Mouse (Mus musculus) midbrain, postnatal 0 days (tissue): ENCODE data around the gene Ulk3. TPM values are rescaled to one million over a fixed set of nuclear protein-coding genes. Genes with fewer than 3 reads are reported as not detected.

Experiments used
- ATAC-seq: fragments of 200-750 bp; cut with Nextera tagmentation; 2 replicates; pipeline ENCODE4 v1.8.0; 2017; ENCODE audit warnings: moderate number of reproducible peaks, mild to moderate bottlenecking, moderate TSS enrichment, moderate library complexity; ENCODE audit not compliant: low FRiP score
- DNase-seq: peaks from one replicate; pipeline ENCODE4 v3.0.0-alpha.2; 2015; ENCODE audit warnings: low spot score
- H3K27ac ChIP-seq: fragments of 300-500 bp; sonication (generic); 2 replicates; pipeline ENCODE4 v1.5.1; 2014; ENCODE audit warnings: low read depth, mild to moderate bottlenecking, low read length, mixed read lengths
- H3K27me3 ChIP-seq: fragments of 300-500 bp; sonication (generic); 2 replicates; pipeline ENCODE4 v1.6.1; 2014; ENCODE audit warnings: low read length, control low read depth, mixed read lengths; ENCODE audit not compliant: insufficient read depth
- H3K36me3 ChIP-seq: fragments of 300-500 bp; sonication (generic); 2 replicates; pipeline ENCODE4 v1.6.1; 2014; ENCODE audit warnings: low read length, control low read depth, mixed read lengths; ENCODE audit not compliant: insufficient read depth
- H3K4me1 ChIP-seq: fragments of 300-500 bp; sonication (generic); 2 replicates; pipeline ENCODE4 v1.6.1; 2014; ENCODE audit warnings: mild to moderate bottlenecking, control low read depth, antibody characterized with exemption, low read length, mixed read lengths; ENCODE audit not compliant: insufficient read depth
- H3K4me2 ChIP-seq: fragments of 300-500 bp; sonication (generic); 2 replicates; pipeline ENCODE4 v1.6.1; 2014; ENCODE audit warnings: low read depth, mild to moderate bottlenecking, low read length, mixed read lengths; ENCODE audit not compliant: poor library complexity, severe bottlenecking
- H3K4me3 ChIP-seq: fragments of 300-500 bp; sonication (generic); 2 replicates; pipeline ENCODE4 v1.5.1; 2014; ENCODE audit warnings: low read depth, mild to moderate bottlenecking, low read length, moderate library complexity
- H3K9ac ChIP-seq: fragments of 300-500 bp; sonication (generic); replicated peaks from 2 replicates; pipeline ENCODE4 v1.6.1; 2014; ENCODE audit warnings: mild to moderate bottlenecking, low read length, moderate library complexity, mixed read lengths; ENCODE audit not compliant: poor library complexity, severe bottlenecking
- H3K9me3 ChIP-seq: fragments of 300-500 bp; sonication (generic); 2 replicates; pipeline ENCODE4 v1.6.1; 2016; ENCODE audit warnings: low read length, control low read depth
- CTCF ChIP-seq: IDR thresholded peaks from 2 replicates; pipeline ENCODE4 v1.5.1; 2016; ENCODE audit warnings: antibody characterized with exemption, mild to moderate bottlenecking
- WGBS: fragments of 180-500 bp; shearing (Covaris S2); extraction: QIAGEN DNeasy Blood & Tissue Kit; methylation state at CpG from one replicate; pipeline ENCODE4 v1.1.7; 2014; 5-methylcytosine and 5-hydroxymethylcytosine counted together
- polyA plus RNA-seq: library from polyadenylated mRNA; unstranded; fragments of >200 nt; fragmentation: Nextera tagmentation; extraction: Ambion mirVana; gene quantifications from 2 replicates; pipeline ENCODE4 v1.2.1, GENCODE M21; 2015
- total RNA-seq: library from RNA; depleted of rRNA; stranded (reverse); fragments of >200 nt; gene quantifications from 2 replicates; pipeline ENCODE4 v1.2.3, GENCODE M21; 2014

The Ulk3 gene
- total and polyA plus RNA-seq, 2 experiments from 2014 or later, result 18.9 to 19.9 TPM

GRCm38 (mm10) chr9:57625674-57626500, 36.6 kb downstream of the Ulk3 start:
- no peaks in the 10 kb centered on the region for H3K9me3 ChIP-seq
- DNase-seq, result no peak
- no peak overlapping the region for H3K4me3 ChIP-seq
- no peak overlapping the region for H3K4me2 ChIP-seq
- no peaks in the 10 kb centered on the region for H3K4me1 ChIP-seq
- peaks cover 59% of the 10 kb centered on the region for H3K36me3 ChIP-seq
- H3K27me3 ChIP-seq, result no peaks in the 10 kb centered on the region
- ATAC-seq, result no peak
- 0 out of 2 replicates have a peak overlapping the region, but pooled peaks have one; percentile 29 for H3K9ac ChIP-seq
- 67% methylated on average over 15 of the region's 15 CpGs for WGBS
- H3K27ac ChIP-seq, result no peak overlapping the region
- no peak for TF ChIP-seq CTCF

- TF ChIP-seq CTCF, result no peak
- no peak for ATAC-seq
- Histone ChIP-seq H3K4me3 (no peak overlapping the region), H3K4me2 (no peak overlapping the region), H3K4me1 (no peaks in the 10 kb centered on the region), H3K27me3 (no peaks in the 10 kb centered on the region), H3K36me3 (peaks cover 71% of the 10 kb centered on the region), H3K27ac (no peak overlapping the region), H3K9me3 (no peaks in the 10 kb centered on the region), H3K9ac (no peak overlapping the region)
- DNase-seq, result no peak
- 90% methylated on average over 17 of the region's 17 CpGs for WGBS
Observed at GRCm38 (mm10) chr9:57627191-57627590, 37.9 kb downstream of the Ulk3 start.

GRCm38 (mm10) chr9:57627892-57628291, 38.6 kb downstream of the Ulk3 start:
- Histone ChIP-seq H3K4me3 (no peak overlapping the region), H3K9me3 (no peaks in the 10 kb centered on the region), H3K4me1 (no peaks in the 10 kb centered on the region), H3K27me3 (no peaks in the 10 kb centered on the region), H3K9ac (no peak overlapping the region), H3K27ac (no peak overlapping the region), H3K4me2 (no peak overlapping the region), H3K36me3 (peaks cover 74% of the 10 kb centered on the region)
- ATAC-seq (no peak), DNase-seq (no peak)
- TF ChIP-seq CTCF, result no peak
- WGBS, result 91% methylated on average over 11 of the region's 11 CpGs

GRCm38 (mm10) chr9:57628717-57629116, 39.5 kb downstream of the Ulk3 start:
- no peak for ATAC-seq
- WGBS, result 92% methylated on average over 12 of the region's 12 CpGs
- no peak overlapping the region for H3K4me3 ChIP-seq

GRCm38 (mm10) chr9:57629118-57629874, 40.0 kb downstream of the Ulk3 start:
- Histone ChIP-seq H3K4me1 (no peaks in the 10 kb centered on the region), H3K4me2 (no peak overlapping the region), H3K4me3 (no peak overlapping the region), H3K9me3 (no peaks in the 10 kb centered on the region), H3K9ac (no peak overlapping the region), H3K27me3 (no peaks in the 10 kb centered on the region), H3K36me3 (peaks cover 79% of the 10 kb centered on the region), H3K27ac (0 out of 2 replicates have a peak overlapping the region, but pooled peaks have one; percentile 0)
- DNase-seq (peak; percentile 77), ATAC-seq (peak; percentile 66)
- 73% methylated on average over 14 of the region's 14 CpGs for WGBS
- TF ChIP-seq CTCF, result peak; percentile 98

More at GRCm38 (mm10) chr9:57628717-57629116, 39.5 kb downstream of the Ulk3 start:
- Histone ChIP-seq H3K9me3 (no peaks in the 10 kb centered on the region), H3K27me3 (no peaks in the 10 kb centered on the region), H3K9ac (no peak overlapping the region), H3K36me3 (peaks cover 76% of the 10 kb centered on the region), H3K4me1 (no peaks in the 10 kb centered on the region), H3K4me2 (no peak overlapping the region), H3K27ac (no peak overlapping the region)
- DNase-seq, result no peak
- TF ChIP-seq CTCF, result no peak
